Mouse (Mus musculus) brain, embryonic 14.5 days (tissue): ENCODE data around the gene Mtus2.

Experiments
- CTCF ChIP-seq: fragments of 200-500 bp; IDR thresholded peaks from 2 replicates; pipeline ENCODE4 v1.5.1; 2012; ENCODE audit warnings: inconsistent platforms, mild to moderate bottlenecking, moderate library complexity, borderline replicate concordance; ENCODE audit not compliant: insufficient read depth, insufficient read length; ENCODE audit errors: extremely low read depth
- POLR2A ChIP-seq: fragments of 200-500 bp; IDR thresholded peaks from 2 replicates; pipeline ENCODE4 v1.6.1; 2012; ENCODE audit warnings: mild to moderate bottlenecking, inconsistent platforms, borderline replicate concordance; ENCODE audit not compliant: poor library complexity, insufficient read depth, insufficient read length, severe bottlenecking; ENCODE audit errors: extremely low read depth

DNA sequence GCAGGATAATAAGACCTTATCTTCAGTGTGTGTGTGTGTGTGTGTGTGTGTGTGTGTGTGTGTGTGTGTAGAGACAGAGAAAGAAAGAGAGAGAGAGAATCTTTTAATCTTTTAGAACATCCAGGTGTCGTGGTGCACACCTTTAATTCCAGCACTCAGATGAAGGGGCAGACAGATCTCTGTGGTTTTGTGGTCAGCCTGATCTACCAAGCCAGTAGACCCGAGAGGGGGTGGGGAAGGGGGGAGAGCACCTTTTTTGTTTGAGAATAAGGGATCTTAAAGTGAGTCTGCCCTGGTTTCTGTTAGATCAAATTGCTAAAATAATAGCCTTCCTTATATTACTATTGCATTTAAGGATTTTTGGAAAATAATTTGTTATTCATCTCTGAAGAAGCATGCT, 309.7 kb downstream of the Mtus2 start:
- TF ChIP-seq POLR2A, result no peak
- TF ChIP-seq CTCF, result no peak
